In the genomic region with DNA sequence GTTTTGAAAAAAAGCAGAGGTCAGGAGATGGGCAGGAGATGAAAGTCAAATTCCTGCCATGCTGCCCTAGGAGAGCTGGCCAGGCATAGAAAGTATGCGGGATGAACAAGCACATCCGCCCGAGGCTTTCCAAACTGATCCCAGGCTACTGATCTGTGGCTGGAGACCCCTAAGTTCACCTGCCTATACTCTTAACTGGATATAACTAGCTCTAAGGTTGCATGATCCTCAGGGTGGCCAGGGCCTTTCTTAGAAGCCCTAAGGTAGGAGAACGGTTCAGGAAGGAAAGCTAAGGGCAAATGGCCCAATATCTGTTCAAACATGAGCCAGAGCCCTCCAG, we compare ENCODE assay signal across 8 mouse cellular contexts. TPM values are rescaled to one million over a fixed set of nuclear protein-coding genes. Genes with fewer than 3 reads are reported as not detected.
DNase-seq lines count a peak whose midpoint lies in the region; ATAC-seq and TF ChIP-seq lines count a peak whose summit lies in the region.

No protein-coding gene starts in this region.

- WGBS in heart, embryonic 13.5 days: 18% methylated on average over 4 of the region's 4 CpGs
- 15% methylated on average over 4 of the region's 4 CpGs for WGBS in hindbrain, embryonic 16.5 days
- 14% methylated on average over 4 of the region's 4 CpGs for WGBS in midbrain, embryonic 11.5 days

- peak overlapping the region; percentile 71 for H3K4me2 ChIP-seq in heart, embryonic 13.5 days
- H3K4me2 ChIP-seq in hindbrain, embryonic 16.5 days (ENCODE audit: low read length): peak overlapping the region; percentile 57
- peak overlapping the region; percentile 50 for H3K4me2 ChIP-seq in midbrain, embryonic 11.5 days

- no peak for ATAC-seq in heart, embryonic 13.5 days (ENCODE audit: extremely low read depth, insufficient number of reproducible peaks, low FRiP score, low TSS enrichment)
- ATAC-seq in hindbrain, embryonic 16.5 days: peak; percentile 63; the same call in 1 of the 2 replicates
- no peak; the same call in 1 of the 2 replicates for ATAC-seq in midbrain, embryonic 11.5 days (ENCODE audit: low FRiP score)

- H3K9ac ChIP-seq in heart, embryonic 13.5 days: peak overlapping the region; percentile 74
- H3K9ac ChIP-seq in hindbrain, embryonic 16.5 days (ENCODE audit: low read depth, low read length): peak overlapping the region; percentile 36; the same call in 1 of the 2 replicates
- H3K9ac ChIP-seq in midbrain, embryonic 11.5 days (ENCODE audit: low read length): no peak overlapping the region

- H3K4me1 ChIP-seq in heart, embryonic 13.5 days: peaks cover 32% of the 10 kb centered on the region
- peaks cover 24% of the 10 kb centered on the region for H3K4me1 ChIP-seq in bone marrow macrophage, adult 2 months (ENCODE audit: control insufficient read depth, insufficient read depth, low read length)
- peaks cover 9% of the 10 kb centered on the region for H3K4me1 ChIP-seq in hindbrain, embryonic 16.5 days (ENCODE audit: control insufficient read depth, insufficient read depth, low read depth, low read length)
- H3K4me1 ChIP-seq in midbrain, embryonic 11.5 days (ENCODE audit: control insufficient read depth, insufficient read depth, low read length): peaks cover 7% of the 10 kb centered on the region; the same call in 1 of the 2 replicates

- H3K27ac ChIP-seq in heart, embryonic 13.5 days (replicated peaks): no peak overlapping the region
- H3K27ac ChIP-seq in bone marrow macrophage, adult 2 months (ENCODE audit: insufficient read depth, low read depth, low read length): peak overlapping the region; percentile 86
- no peak overlapping the region for H3K27ac ChIP-seq in hindbrain, embryonic 16.5 days (ENCODE audit: low read depth, low read length)
- H3K27ac ChIP-seq in midbrain, embryonic 11.5 days (ENCODE audit: low read depth, low read length): no peak overlapping the region

- no peaks in the 10 kb centered on the region for H3K9me3 ChIP-seq in heart, embryonic 13.5 days
- H3K9me3 ChIP-seq in hindbrain, embryonic 16.5 days (ENCODE audit: control insufficient read depth, low read length): no peaks in the 10 kb centered on the region
- H3K9me3 ChIP-seq in midbrain, embryonic 11.5 days (ENCODE audit: control insufficient read depth, low read length): no peaks in the 10 kb centered on the region

- no peak for DNase-seq in heart, adult 8-10 months (ENCODE audit: low spot score)
- DNase-seq in midbrain, embryonic 11.5 days (ENCODE audit: low spot score, missing footprints): no peak
- no peak for DNase-seq in spleen, postnatal 14 days (ENCODE audit: low spot score in 2 of 2)
- DNase-seq in adrenal gland, postnatal 25 days: no peak
- DNase-seq in left cerebral cortex, postnatal 4 days: no peak

- TF ChIP-seq POLR2A in bone marrow macrophage, adult 2 months (IDR thresholded peaks at IDR 0.05; ENCODE audit: borderline replicate concordance, low read depth, low read length): no peak

- H3K4me3 ChIP-seq in heart, embryonic 13.5 days: peak overlapping the region; percentile 51
- H3K4me3 ChIP-seq in bone marrow macrophage, adult 2 months (ENCODE audit: insufficient read depth, low read length): peak overlapping the region; percentile 72
- H3K4me3 ChIP-seq in hindbrain, embryonic 16.5 days (ENCODE audit: low read length): peak overlapping the region; percentile 33
- H3K4me3 ChIP-seq in midbrain, embryonic 11.5 days (ENCODE audit: low read depth, low read length): peak overlapping the region; percentile 21

- intact Hi-C loops in left cerebral cortex, postnatal 4 days (cut with DNase I): no loop called here

- no peak for TF ChIP-seq CTCF in bone marrow macrophage, adult 2 months (IDR thresholded peaks at IDR 0.05; ENCODE audit: low read depth, low read length)

- no peaks in the 10 kb centered on the region for H3K36me3 ChIP-seq in heart, embryonic 13.5 days
- no peaks in the 10 kb centered on the region for H3K36me3 ChIP-seq in hindbrain, embryonic 16.5 days (ENCODE audit: control insufficient read depth, insufficient read depth, low read length)
- H3K36me3 ChIP-seq in midbrain, embryonic 11.5 days (ENCODE audit: control insufficient read depth, insufficient read depth, low read length): no peaks in the 10 kb centered on the region

- H3K27me3 ChIP-seq in heart, embryonic 13.5 days (replicated peaks): no peaks in the 10 kb centered on the region
- H3K27me3 ChIP-seq in hindbrain, embryonic 16.5 days (replicated peaks; ENCODE audit: control insufficient read depth, insufficient read depth, low read length): no peaks in the 10 kb centered on the region
- no peaks in the 10 kb centered on the region for H3K27me3 ChIP-seq in midbrain, embryonic 11.5 days (ENCODE audit: control insufficient read depth, insufficient read depth, low read length)

RNA-seq across cellular contexts. Expression of a gene that starts 0.2 kb away (rescaled TPM):
- polyA plus RNA-seq in heart, embryonic 13.5 days (2015; fragmentation: Nextera tagmentation; extraction: Ambion mirVana): 9.3 and 10.4 TPM in 2 replicates
- 1 to 10 TPM; 4.0 to 5.6 (median 4.4) TPM for total RNA-seq in heart, adult 8-10 months (2022)
- polyA plus RNA-seq in bone marrow macrophage, adult 2 months (2012; ENCODE audit: insufficient read depth, insufficient read length, missing spikeins): 121 and 136 TPM in 2 replicates
- 4.2 and 4.8 TPM in 2 replicates for polyA plus RNA-seq in hindbrain, embryonic 16.5 days (2015; fragmentation: Nextera tagmentation; extraction: Ambion mirVana)
- polyA plus RNA-seq in midbrain, embryonic 11.5 days (2014; fragmentation: Nextera tagmentation; extraction: Ambion mirVana): 3.7 and 4.4 TPM in 2 replicates
- 3.9 and 4.9 TPM in 2 replicates for total RNA-seq in adrenal gland, postnatal 25 days (2021)
- 1 to 10 TPM; 3.5 to 3.6 TPM for total RNA-seq in left cerebral cortex, postnatal 4 days (2021)

Comparison
In these comparisons a context has a peak if more than half of its experiments do, and no peak if none do; other contexts are left out.
1. H3K4me3 ChIP-seq: peak in every context shown above with its lines; median percentile 72 in bone marrow macrophage, adult 2 months; 51 in heart, embryonic 13.5 days; 33 in hindbrain, embryonic 16.5 days; 21 in midbrain, embryonic 11.5 days.
2. RNA of a gene that starts 0.2 kb away (polyA plus RNA-seq): 121 to 136 TPM in bone marrow macrophage, adult 2 months; 9.3 to 10.4 TPM in heart, embryonic 13.5 days, 3.7 to 4.4 TPM in midbrain, embryonic 11.5 days and 4.2 to 4.8 TPM in hindbrain, embryonic 16.5 days; every median in the first group is over 10 times any median in the second.
3. Peak in every context shown above with its lines, with median percentiles within 50 percentile points of each other: H3K4me2 ChIP-seq.